Mouse (Mus musculus) cerebellum, adult 2 months (tissue): Measurements from ENCODE around the gene Cyp2d22. TPM values are rescaled to one million over a fixed set of nuclear protein-coding genes. Genes with fewer than 3 reads are reported as not detected.

ENCODE experiments used
- DNase-seq, 2 experiments: peaks; one replicate each; pipeline ENCODE4 v3.0.0; 2021
- H3K27ac ChIP-seq: fragments of 200-500 bp; 2 replicates; pipeline ENCODE4 v1.5.1; 2012; ENCODE audit warnings: low read length, control low read depth, inconsistent platforms; ENCODE audit not compliant: insufficient read depth
- H3K27me3 ChIP-seq: fragments of 200-500 bp; 2 replicates; pipeline ENCODE4 v1.6.1; 2012; ENCODE audit warnings: inconsistent platforms, mild to moderate bottlenecking, low read length, moderate library complexity; ENCODE audit not compliant: control insufficient read depth, insufficient read depth
- H3K4me1 ChIP-seq: fragments of 200-500 bp; 2 replicates; pipeline ENCODE4 v1.6.1; 2011; ENCODE audit warnings: low read length; ENCODE audit not compliant: control insufficient read depth, insufficient read depth
- H3K4me3 ChIP-seq: fragments of 200-500 bp; replicated peaks from 2 replicates; pipeline ENCODE3; 2011; ENCODE audit warnings: mild to moderate bottlenecking, low read depth, low read length, control low read depth; ENCODE audit not compliant: insufficient read depth
- CTCF ChIP-seq: fragments of 200-500 bp; IDR thresholded peaks from 2 replicates; pipeline ENCODE4 v1.5.1; 2011; ENCODE audit warnings: low read depth, mild to moderate bottlenecking, control low read depth, low read length, moderate library complexity, borderline replicate concordance; ENCODE audit not compliant: insufficient read depth
- POLR2A ChIP-seq: fragments of 200-500 bp; IDR thresholded peaks from 2 replicates; pipeline ENCODE4 v1.6.1; 2011; ENCODE audit warnings: low read length, control low read depth, borderline replicate concordance; ENCODE audit not compliant: insufficient read depth
- WGBS: fragments of 180-500 bp; shearing (Covaris S2); methylation state at CpG from one replicate; pipeline ENCODE4 v1.1.7; 2018; 5-methylcytosine and 5-hydroxymethylcytosine counted together
- polyA plus RNA-seq: library from polyadenylated mRNA; depleted of rRNA; stranded (reverse); fragments of >200 nt; gene quantifications from 2 replicates; pipeline ENCODE4 v1.2.3, GENCODE M21; 2012

Cyp2d22 gene
- polyA plus RNA-seq, 1 experiment, result 65.4 TPM

DNA sequence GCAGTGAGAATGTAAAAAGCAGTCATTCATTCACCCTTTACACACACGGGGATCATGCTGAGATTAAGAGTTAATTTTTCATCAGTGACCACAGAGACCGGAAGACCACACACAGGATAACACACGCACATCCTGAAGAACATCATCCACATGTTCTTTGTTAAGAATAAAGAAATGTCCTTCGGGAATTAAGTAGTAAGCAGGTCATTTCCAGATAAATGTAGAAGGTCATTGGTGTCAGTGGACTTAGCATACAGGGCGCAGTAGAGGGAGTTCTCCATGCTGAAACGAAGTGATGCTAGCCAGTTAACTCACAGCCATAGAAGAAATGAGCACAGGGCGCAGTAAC lies 628 bp upstream of the Cyp2d22 start:
- WGBS, result 36% methylated on average over 7 of the region's 7 CpGs
- no peak for TF ChIP-seq CTCF
- TF ChIP-seq POLR2A, result no peak
- Histone ChIP-seq H3K4me1 (no peaks in the 10 kb centered on the region), H3K27me3 (no peaks in the 10 kb centered on the region), H3K27ac (peak overlapping the region; percentile 71; the same call in 1 of the 2 replicates), H3K4me3 (peak overlapping the region; percentile 77)
- DNase-seq, result no peak

DNA sequence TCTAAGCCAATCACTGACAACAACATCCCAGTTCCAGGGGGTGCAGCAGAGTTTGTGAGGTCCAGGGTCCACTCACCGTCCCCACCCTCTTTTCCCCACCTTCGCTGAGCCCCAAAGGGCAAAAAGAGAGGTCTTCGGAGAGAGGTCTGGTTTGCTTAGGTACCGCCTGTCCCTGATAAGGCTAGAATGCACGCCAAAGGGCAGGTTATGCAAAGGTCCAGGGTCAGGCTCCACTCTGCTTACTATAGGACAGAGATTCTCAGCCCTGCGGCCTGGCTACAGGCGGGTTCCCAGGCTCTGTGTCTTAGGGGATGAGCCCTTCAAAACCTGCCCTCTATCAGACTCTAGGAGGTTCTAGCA lies 569 bp downstream of the Cyp2d22 start:
- TF ChIP-seq CTCF, result no peak
- TF ChIP-seq POLR2A, result no peak
- WGBS, result 57% methylated on average over 7 of the region's 7 CpGs
- H3K27ac ChIP-seq, result peak overlapping the region; percentile 32; the same call in 1 of the 2 replicates
- H3K4me1 ChIP-seq, result no peaks in the 10 kb centered on the region
- DNase-seq, result no peak
- no peaks in the 10 kb centered on the region for H3K27me3 ChIP-seq
- peak overlapping the region; percentile 77 for H3K4me3 ChIP-seq

DNA sequence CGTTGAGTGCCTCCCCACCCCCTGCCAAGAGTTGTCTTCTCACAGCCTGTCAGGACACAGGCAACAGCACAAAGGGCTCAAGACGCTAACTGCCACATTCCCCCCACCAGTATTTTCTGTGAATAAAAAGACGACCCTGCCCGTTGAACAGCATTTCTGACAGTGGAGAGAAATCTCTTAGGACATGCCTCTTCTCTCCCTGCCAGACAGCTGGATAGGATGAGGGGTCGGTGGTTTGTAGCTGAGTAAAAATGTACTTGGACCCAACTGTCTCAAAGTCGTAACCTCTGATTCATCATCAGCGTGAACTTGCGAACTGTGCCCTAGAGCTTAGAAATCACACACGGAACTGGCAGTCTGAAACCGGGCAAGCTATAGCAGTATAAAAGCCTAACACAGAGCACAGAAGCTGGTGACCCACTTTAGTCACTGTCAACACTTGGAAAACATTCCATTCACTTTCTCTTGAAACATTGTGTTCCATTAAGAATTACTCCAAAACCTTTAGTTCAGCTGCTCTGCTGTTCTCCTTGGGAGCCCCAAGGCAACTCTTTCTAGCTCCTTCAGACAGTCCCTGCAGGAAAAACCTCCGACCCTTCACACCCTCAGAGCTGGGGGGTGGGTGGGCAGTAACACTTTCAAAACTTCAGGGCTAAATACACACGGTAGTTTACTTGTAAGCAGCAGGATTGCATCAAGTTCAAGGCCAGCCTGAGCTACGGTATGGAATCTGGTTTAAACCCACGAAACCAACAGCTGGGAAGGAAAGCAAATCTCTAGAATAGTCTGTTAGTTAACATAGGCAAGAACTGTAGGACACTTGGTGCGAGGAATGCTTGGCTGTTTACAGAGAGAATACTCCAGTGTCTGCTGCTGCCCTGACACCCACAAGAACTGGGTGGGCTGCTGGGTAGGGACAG lies 1.5 kb downstream of the Cyp2d22 start:
- no peak for TF ChIP-seq CTCF
- no peak for TF ChIP-seq POLR2A
- no peak for DNase-seq
- H3K27me3 ChIP-seq, result no peaks in the 10 kb centered on the region
- no peaks in the 10 kb centered on the region for H3K4me1 ChIP-seq
- 58% methylated on average over 15 of the region's 15 CpGs for WGBS
- H3K4me3 ChIP-seq, result peak overlapping the region; percentile 9
- peak overlapping the region; percentile 49; the same call in 1 of the 2 replicates for H3K27ac ChIP-seq

DNA sequence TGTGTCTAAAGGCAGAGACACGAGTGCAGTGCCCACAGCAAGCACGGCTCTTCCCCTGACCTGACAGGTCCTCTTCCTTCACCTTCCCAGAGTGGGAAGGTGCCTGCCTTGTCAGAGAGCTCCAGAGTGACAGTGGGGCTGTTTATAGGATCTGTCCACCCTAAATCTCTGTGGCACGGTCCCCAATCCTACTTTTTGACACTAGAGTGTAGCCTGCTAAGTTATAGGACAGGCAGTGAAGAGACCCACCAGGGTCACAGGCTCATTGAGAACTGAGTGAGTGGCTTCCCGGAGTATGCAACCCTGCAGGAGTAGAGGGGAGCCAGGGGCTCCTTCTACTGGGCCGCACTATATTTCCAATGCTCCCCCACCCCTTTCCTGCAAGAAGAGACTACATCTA lies 2.4 kb downstream of the Cyp2d22 start:
- H3K27me3 ChIP-seq, result no peaks in the 10 kb centered on the region
- H3K4me3 ChIP-seq, result no peak overlapping the region
- no peak for DNase-seq
- TF ChIP-seq CTCF, result no peak
- no peak for TF ChIP-seq POLR2A
- 72% methylated on average over 5 of the region's 5 CpGs for WGBS
- no peaks in the 10 kb centered on the region for H3K4me1 ChIP-seq
- H3K27ac ChIP-seq, result peak overlapping the region; percentile 48; the same call in 1 of the 2 replicates

DNA sequence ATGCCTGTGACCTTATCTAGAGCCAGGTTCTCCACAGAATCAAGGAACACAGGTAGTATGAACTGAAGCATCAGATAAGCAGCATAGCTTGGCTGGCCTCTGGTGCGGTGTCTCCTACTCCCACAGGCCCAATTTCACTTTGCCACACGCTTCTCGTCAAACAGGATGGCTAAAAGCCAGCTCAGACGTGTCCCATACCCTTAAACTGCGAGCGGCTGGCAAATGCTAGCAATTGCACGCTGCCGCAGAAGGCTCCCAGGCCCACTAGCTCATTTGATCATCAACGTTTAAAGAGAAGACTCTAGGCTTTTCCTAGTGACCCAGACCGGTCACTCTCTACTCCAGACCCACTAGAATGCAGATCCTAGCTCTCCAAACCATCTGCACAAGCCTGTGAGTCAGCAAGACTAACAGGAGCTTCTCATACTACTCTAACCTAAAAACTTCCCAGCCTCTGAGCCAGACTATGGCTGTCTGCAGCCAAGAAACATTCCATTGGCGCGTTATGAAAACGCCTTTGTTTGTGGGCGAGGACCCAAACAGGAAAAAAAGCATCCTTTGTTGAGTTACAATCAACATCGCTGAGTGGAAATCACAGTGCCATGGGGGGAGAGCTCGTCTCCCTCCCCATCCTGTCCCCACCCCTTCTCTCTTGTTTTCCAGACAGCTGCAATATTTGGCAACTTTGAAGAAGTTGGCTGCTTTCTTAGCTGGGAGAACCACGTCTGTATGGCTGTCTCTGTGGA lies 3.5 kb downstream of the Cyp2d22 start:
- no peaks in the 10 kb centered on the region for H3K4me1 ChIP-seq
- DNase-seq, result peak; percentile 17 to 54
- H3K4me3 ChIP-seq, result no peak overlapping the region
- no peaks in the 10 kb centered on the region for H3K27me3 ChIP-seq
- 28% methylated on average over 17 of the region's 17 CpGs for WGBS
- H3K27ac ChIP-seq, result peak overlapping the region; percentile 59; the same call in 1 of the 2 replicates
- no peak for TF ChIP-seq POLR2A
- TF ChIP-seq CTCF, result no peak

DNA sequence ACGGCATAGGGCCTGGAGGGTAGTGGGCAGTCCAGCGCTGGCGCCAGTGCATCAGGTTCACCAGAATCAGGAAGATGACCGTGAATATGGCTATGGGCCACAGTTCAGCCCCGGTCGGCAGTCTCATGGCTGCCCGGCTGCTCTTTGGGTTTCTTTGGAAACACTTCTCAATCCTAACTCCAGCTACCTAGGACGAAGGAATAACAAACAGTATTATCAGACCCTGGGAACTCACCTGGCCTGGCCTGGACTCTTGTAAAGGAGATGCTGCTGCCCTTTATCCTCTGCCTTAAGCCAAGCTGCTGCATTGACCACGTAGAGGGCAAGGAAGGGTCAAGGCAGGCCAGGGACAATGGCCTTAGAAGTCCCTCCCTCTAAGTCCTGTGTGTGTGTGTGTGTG lies 4.2 kb downstream of the Cyp2d22 start:
- no peak for TF ChIP-seq CTCF
- no peak for TF ChIP-seq POLR2A
- Histone ChIP-seq H3K27me3 (no peaks in the 10 kb centered on the region), H3K27ac (no peak overlapping the region; the same call in 1 of the 2 replicates), H3K4me3 (no peak overlapping the region), H3K4me1 (no peaks in the 10 kb centered on the region)
- WGBS, result 85% methylated on average over 9 of the region's 9 CpGs
- no peak for DNase-seq

DNA sequence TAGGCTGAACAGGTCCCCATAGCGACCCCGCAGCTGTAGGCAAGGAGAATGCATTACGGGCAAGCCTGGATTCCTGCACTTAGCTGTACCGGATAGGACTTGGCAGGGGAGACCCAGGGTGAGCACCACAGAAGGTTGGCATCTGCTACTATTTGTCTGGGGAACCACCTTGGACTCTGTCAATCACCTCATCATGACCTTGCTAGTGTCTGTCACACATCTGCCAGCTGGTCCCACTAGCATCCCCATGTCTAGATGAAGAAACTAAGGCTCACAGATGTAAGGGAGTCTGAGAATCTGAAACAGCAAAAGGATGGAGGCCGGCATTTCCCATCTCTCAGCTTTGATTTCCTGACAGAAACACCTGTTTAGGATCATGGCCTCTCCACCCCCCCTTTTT lies 5.6 kb downstream of the Cyp2d22 start:
- Histone ChIP-seq H3K4me1 (no peaks in the 10 kb centered on the region), H3K27ac (no peak overlapping the region), H3K4me3 (no peak overlapping the region), H3K27me3 (no peaks in the 10 kb centered on the region)
- WGBS, result 62% methylated on average over 5 of the region's 5 CpGs
- no peak for DNase-seq
- TF ChIP-seq CTCF, result no peak
- no peak for TF ChIP-seq POLR2A
